Mouse (Mus musculus) liver, adult 2 months (tissue): Measurements from ENCODE around the gene 4932414N04Rik.
"Not testable (repeated sequence)": the region's sequence is repeated elsewhere in the genome, so short reads cannot be mapped to it uniquely, and the experiment has no call there.

ENCODE experiments used
- CTCF ChIP-seq: fragments of 200-500 bp; IDR thresholded peaks from 2 replicates; pipeline ENCODE4 v1.5.1; 2011; ENCODE audit warnings: low read depth, low read length, control low read depth
- POLR2A ChIP-seq: fragments of 200-500 bp; IDR thresholded peaks from 2 replicates; pipeline ENCODE4 v1.6.1; 2011; ENCODE audit warnings: low read length, control low read depth; ENCODE audit not compliant: insufficient read depth; ENCODE audit errors: extremely low read depth

DNA sequence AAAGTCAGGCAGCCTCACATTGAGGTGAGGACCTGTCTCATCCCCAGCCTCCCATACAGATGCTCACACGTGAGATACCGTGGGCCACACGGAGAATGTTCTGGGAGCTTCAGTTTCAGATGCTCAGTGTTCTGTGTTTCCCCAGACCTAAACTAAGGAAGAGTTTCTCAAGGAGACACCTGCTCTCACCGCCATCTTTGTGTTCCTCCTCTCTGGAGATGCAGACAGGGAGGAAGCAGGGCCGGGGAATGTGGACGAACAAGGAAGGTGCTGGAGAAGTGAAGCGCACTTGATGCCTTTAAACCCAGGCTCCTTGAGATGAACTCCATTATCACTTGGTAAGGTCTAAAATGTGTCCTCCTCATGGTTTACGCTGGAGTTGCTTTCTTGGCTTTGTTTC lies 127.4 kb downstream of the 4932414N04Rik start:
- TF ChIP-seq POLR2A, CTCF: not testable (repeated sequence)
